Mouse (Mus musculus): ENCODE data around the gene Olfr370. TPM values are rescaled to one million over a fixed set of nuclear protein-coding genes. Genes with fewer than 3 reads are reported as not detected.

The Olfr370 gene
- polyA plus RNA-seq, 1 experiment, result not detected

- Histone ChIP-seq H3K4me1 (ENCODE audit: control insufficient read depth, insufficient read depth, low read length) (peaks cover 7% of the 10 kb centered on the region), H3K27me3 (replicated peaks; ENCODE audit: control insufficient read depth, insufficient read depth, low read length) (no peaks in the 10 kb centered on the region), H3K27ac (ENCODE audit: insufficient read depth, low read depth, low read length) (no peak overlapping the region), H3K4me3 (ENCODE audit: insufficient read depth, low read depth, low read length) (no peak overlapping the region), H3K36me3 (ENCODE audit: control insufficient read depth, insufficient read depth, low read length) (no peaks in the 10 kb centered on the region)
- 77% methylated on average over 9 of the region's 9 CpGs for WGBS
- TF ChIP-seq POLR2A (IDR thresholded peaks at IDR 0.05; ENCODE audit: low read depth, low read length) (no peak), CTCF (conservative IDR thresholded peaks at IDR 0.05; ENCODE audit: insufficient read depth, insufficient read length, low read depth, low read length) (peak; percentile 25; the same call in 1 of the 2 replicates)
- DNase-seq, result no peak
Measured at GRCm38 (mm10) chr8:83565731-83566375, 30.3 kb downstream of the Olfr370 start.

- under 1% methylated on average over 48 of the region's 48 CpGs for WGBS
- TF ChIP-seq POLR2A (IDR thresholded peaks at IDR 0.05; ENCODE audit: low read depth, low read length), result no peak
- TF ChIP-seq CTCF (conservative IDR thresholded peaks at IDR 0.05; ENCODE audit: insufficient read depth, insufficient read length, low read depth, low read length), result peak; percentile 96
- no peaks in the 10 kb centered on the region for H3K27me3 ChIP-seq (replicated peaks; ENCODE audit: control insufficient read depth, insufficient read depth, low read length)
- H3K4me1 ChIP-seq (ENCODE audit: control insufficient read depth, insufficient read depth, low read length), result peaks cover 7% of the 10 kb centered on the region
- H3K27ac ChIP-seq (ENCODE audit: insufficient read depth, low read depth, low read length), result peak within 1 kb of the TSS; percentile 91
- peak; percentile 97 for DNase-seq
- H3K4me3 ChIP-seq (ENCODE audit: insufficient read depth, low read depth, low read length), result peak within 1 kb of the TSS; percentile 89
- H3K36me3 ChIP-seq (ENCODE audit: control insufficient read depth, insufficient read depth, low read length), result peaks cover under 1% of the 10 kb centered on the region; the same call in 1 of the 2 replicates
Measured at GRCm38 (mm10) chr8:83566469-83567395, 31.2 kb downstream of the Olfr370 start, which contains the start of gene Ndufb7. Gene Ndufb7 (plus strand): TSS chr8:83566671.

GRCm38 (mm10) chr8:83567668-83568067 lies 32.1 kb downstream of the Olfr370 start:
- 45% methylated on average over 3 of the region's 3 CpGs for WGBS
- no peak for DNase-seq
- Histone ChIP-seq H3K36me3 (ENCODE audit: control insufficient read depth, insufficient read depth, low read length) (peaks cover 3% of the 10 kb centered on the region; the same call in 1 of the 2 replicates), H3K4me3 (ENCODE audit: insufficient read depth, low read depth, low read length) (peak overlapping the region; percentile 89), H3K27me3 (replicated peaks; ENCODE audit: control insufficient read depth, insufficient read depth, low read length) (no peaks in the 10 kb centered on the region), H3K27ac (ENCODE audit: insufficient read depth, low read depth, low read length) (no peak overlapping the region), H3K4me1 (ENCODE audit: control insufficient read depth, insufficient read depth, low read length) (peaks cover 7% of the 10 kb centered on the region)
- no peak for TF ChIP-seq CTCF (conservative IDR thresholded peaks at IDR 0.05; ENCODE audit: insufficient read depth, insufficient read length, low read depth, low read length)
- TF ChIP-seq POLR2A (IDR thresholded peaks at IDR 0.05; ENCODE audit: low read depth, low read length), result no peak

- DNase-seq, result no peak
- 52% methylated on average over 5 of the region's 5 CpGs for WGBS
- peaks cover 7% of the 10 kb centered on the region for H3K4me1 ChIP-seq (ENCODE audit: control insufficient read depth, insufficient read depth, low read length)
- no peak overlapping the region for H3K27ac ChIP-seq (ENCODE audit: insufficient read depth, low read depth, low read length)
- H3K36me3 ChIP-seq (ENCODE audit: control insufficient read depth, insufficient read depth, low read length), result peaks cover 3% of the 10 kb centered on the region; the same call in 1 of the 2 replicates
- TF ChIP-seq CTCF (conservative IDR thresholded peaks at IDR 0.05; ENCODE audit: insufficient read depth, insufficient read length, low read depth, low read length) (no peak), POLR2A (IDR thresholded peaks at IDR 0.05; ENCODE audit: low read depth, low read length) (no peak)
- no peak overlapping the region for H3K4me3 ChIP-seq (ENCODE audit: insufficient read depth, low read depth, low read length)
- no peaks in the 10 kb centered on the region for H3K27me3 ChIP-seq (replicated peaks; ENCODE audit: control insufficient read depth, insufficient read depth, low read length)
Measured at GRCm38 (mm10) chr8:83568128-83568527, 32.5 kb downstream of the Olfr370 start.

- no peak overlapping the region for H3K27ac ChIP-seq (ENCODE audit: insufficient read depth, low read depth, low read length)
- no peak for DNase-seq
Measured at GRCm38 (mm10) chr8:83568755-83569154, 33.2 kb downstream of the Olfr370 start.

GRCm38 (mm10) chr8:83569165-83569564 lies 33.6 kb downstream of the Olfr370 start:
- Histone ChIP-seq H3K4me1 (ENCODE audit: control insufficient read depth, insufficient read depth, low read length) (peaks cover 7% of the 10 kb centered on the region), H3K27me3 (replicated peaks; ENCODE audit: control insufficient read depth, insufficient read depth, low read length) (no peaks in the 10 kb centered on the region), H3K4me3 (ENCODE audit: insufficient read depth, low read depth, low read length) (no peak overlapping the region), H3K36me3 (ENCODE audit: control insufficient read depth, insufficient read depth, low read length) (peaks cover 3% of the 10 kb centered on the region; the same call in 1 of the 2 replicates), H3K27ac (ENCODE audit: insufficient read depth, low read depth, low read length) (no peak overlapping the region)
- 61% methylated on average over 4 of the region's 4 CpGs for WGBS
- no peak for TF ChIP-seq CTCF (conservative IDR thresholded peaks at IDR 0.05; ENCODE audit: insufficient read depth, insufficient read length, low read depth, low read length)
- TF ChIP-seq POLR2A (IDR thresholded peaks at IDR 0.05; ENCODE audit: low read depth, low read length), result no peak
- no peak for DNase-seq

More at GRCm38 (mm10) chr8:83568755-83569154, 33.2 kb downstream of the Olfr370 start:
- TF ChIP-seq CTCF (conservative IDR thresholded peaks at IDR 0.05; ENCODE audit: insufficient read depth, insufficient read length, low read depth, low read length) (no peak), POLR2A (IDR thresholded peaks at IDR 0.05; ENCODE audit: low read depth, low read length) (no peak)
- H3K4me1 ChIP-seq (ENCODE audit: control insufficient read depth, insufficient read depth, low read length), result peaks cover 7% of the 10 kb centered on the region
- no peaks in the 10 kb centered on the region for H3K27me3 ChIP-seq (replicated peaks; ENCODE audit: control insufficient read depth, insufficient read depth, low read length)
- no peak overlapping the region for H3K4me3 ChIP-seq (ENCODE audit: insufficient read depth, low read depth, low read length)
- 65% methylated on average over 5 of the region's 5 CpGs for WGBS
- H3K36me3 ChIP-seq (ENCODE audit: control insufficient read depth, insufficient read depth, low read length), result peaks cover 3% of the 10 kb centered on the region; the same call in 1 of the 2 replicates

Measured in kidney, adult 2 months (tissue).